Mouse (Mus musculus): ENCODE measurements around the gene Zfp239.

DNA sequence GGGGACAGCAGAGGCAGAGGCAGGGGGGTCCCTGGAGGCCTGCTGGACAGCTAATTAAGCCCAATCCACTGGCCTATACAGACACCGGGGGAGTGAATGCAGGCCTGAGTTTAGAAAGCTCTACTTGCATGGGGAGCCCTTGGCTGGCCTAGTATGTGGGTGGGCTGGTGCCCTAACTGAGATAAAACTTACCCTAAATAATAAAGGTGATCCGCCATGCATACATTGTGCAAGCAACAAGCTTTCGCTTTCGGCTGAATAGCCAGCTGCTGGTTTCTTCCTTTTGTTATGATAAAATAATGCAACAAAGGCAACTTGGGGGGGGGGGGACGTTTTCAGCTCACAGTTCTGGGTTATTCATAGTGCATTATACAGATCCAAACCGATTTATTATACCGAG lies 19.3 kb downstream of the Zfp239 start:
- TF ChIP-seq CHD1 (IDR thresholded peaks at IDR 0.05; ENCODE audit: low read depth, low read length) (no peak), POLR2A (IDR thresholded peaks at IDR 0.05; ENCODE audit: control insufficient read depth in 1 of 2, insufficient read depth in 1 of 2, low read depth in 1 of 2, low read length in 2 of 2, poor library complexity in 1 of 2) (no peak)
